Mouse (Mus musculus): ENCODE measurements around the gene Anxa6.

DNA sequence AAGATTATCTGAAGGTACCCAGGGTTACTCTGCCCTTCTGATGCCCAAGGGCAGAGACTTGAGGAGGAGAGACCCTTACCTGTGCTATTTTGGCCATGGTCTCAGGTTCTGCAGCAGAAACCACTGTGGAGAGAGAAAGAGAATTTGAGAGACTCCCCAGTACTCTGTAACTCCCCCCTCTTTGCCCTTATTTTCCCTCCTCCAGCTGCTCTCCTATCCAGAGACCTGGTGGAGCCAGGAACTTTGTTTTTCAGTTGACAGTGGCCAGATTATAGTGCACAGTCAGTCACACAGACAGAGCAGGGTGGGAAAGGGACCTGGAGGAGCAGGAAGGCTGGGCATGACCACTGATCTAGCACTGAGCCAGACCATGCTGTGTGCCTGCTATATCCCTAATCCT, 11.8 kb downstream of the Anxa6 start:
- TF ChIP-seq TCF12 (IDR thresholded peaks at IDR 0.05; ENCODE audit: low read depth, low read length) (no peak), POLR2A (IDR thresholded peaks at IDR 0.05; ENCODE audit: control insufficient read depth in 1 of 2, insufficient read depth in 1 of 2, low read depth in 1 of 2, low read length in 2 of 2, poor library complexity in 1 of 2) (no peak), CTCF (IDR thresholded peaks at IDR 0.05 in 2 of 3, conservative IDR thresholded peaks at IDR 0.05 in 1 of 3; ENCODE audit: control insufficient read depth in 1 of 3, insufficient read depth in 1 of 3, low read depth in 2 of 3, low read length in 3 of 3, poor library complexity in 1 of 3, severe bottlenecking in 1 of 3) (no peak), MAX (IDR thresholded peaks at IDR 0.05; ENCODE audit: low read length) (no peak), RCOR1 (IDR thresholded peaks at IDR 0.05; ENCODE audit: low read depth, low read length) (no peak), HCFC1 (IDR thresholded peaks at IDR 0.05; ENCODE audit: low read depth, low read length) (no peak), MAFK (IDR thresholded peaks at IDR 0.05; ENCODE audit: borderline replicate concordance, low read depth, low read length) (no peak), NELFE (IDR thresholded peaks at IDR 0.05; ENCODE audit: low read depth, low read length) (no peak), MXI1 (IDR thresholded peaks at IDR 0.05; ENCODE audit: low read depth, low read length) (no peak), POLR2AphosphoS2 (IDR thresholded peaks at IDR 0.05; ENCODE audit: low read length) (no peak), CHD1 (IDR thresholded peaks at IDR 0.05; ENCODE audit: low read depth, low read length) (no peak), EP300 (IDR thresholded peaks at IDR 0.05; ENCODE audit: low read depth in 1 of 2, low read length in 2 of 2) (no peak)
